Mouse (Mus musculus): ENCODE data around the gene Rasl11b.

GRCm38 (mm10) chr5:74229775-74230413, 34.8 kb downstream of the Rasl11b start:
- no peak for TF ChIP-seq POLR2A (IDR thresholded peaks at IDR 0.05; ENCODE audit: low read depth, low read length)
- no peak for TF ChIP-seq CTCF (IDR thresholded peaks at IDR 0.05; ENCODE audit: extremely low read depth, insufficient read length, insufficient replicate concordance, low read depth, low read length)

Data from small intestine, adult 2 months (tissue).